18 mouse cellular contexts compared by ENCODE assay signal in genomic region chr8:123977499-123977898, GRCm38 (mm10). TPM values are rescaled to one million over a fixed set of nuclear protein-coding genes. Genes with fewer than 3 reads are reported as not detected.
DNase-seq lines count a peak whose midpoint lies in the region; ATAC-seq and TF ChIP-seq lines count a peak whose summit lies in the region.
"Had no signal": no experiment of that assay in that cellular context is flagged by ENCODE, and none has a peak within 500 bp of the region (broad histone marks: within the 10 kb centered on the region; RNA-seq: fewer than 3 reads in every experiment).

No protein-coding gene starts in this region.

- WGBS in heart, embryonic 11.5 days (ENCODE audit: insufficient replicate concordance): 86% methylated on average over 4 of the region's 4 CpGs
- WGBS in intestine, embryonic 14.5 days: 81% methylated on average over 4 of the region's 4 CpGs
- WGBS in intestine, embryonic 15.5 days: 78% methylated on average over 4 of the region's 4 CpGs
- WGBS in liver, embryonic 12.5 days (ENCODE audit: insufficient replicate concordance): 86% methylated on average over 4 of the region's 4 CpGs

- H3K79me2 ChIP-seq in MEL (ENCODE audit: control insufficient read depth, insufficient read depth, low read length, poor library complexity): peaks cover 20% of the 10 kb centered on the region

- no peak for DNase-seq in heart, postnatal 36 days
- no peak for DNase-seq in intestine, embryonic 14.5 days (ENCODE audit: low spot score)
- peak; percentile 17 for DNase-seq in MEL (ENCODE audit: low read depth, low spot score)
- no peak for DNase-seq in Muller cell, postnatal 12 days (ENCODE audit: inconsistent ontology term)
- DNase-seq in spleen, adult 12 weeks (ENCODE audit: low spot score): no peak
- DNase-seq: B cell, adult 2 months; gastrocnemius, postnatal 14 days; kidney, adult 8-10 months; lung, adult 2 months; thymus, postnatal 14 days had no signal

- H3K27ac ChIP-seq in heart, embryonic 11.5 days (ENCODE audit: low read depth, low read length): peak overlapping the region; percentile 86
- peak overlapping the region; percentile 67; the same call in 1 of the 2 replicates for H3K27ac ChIP-seq in intestine, embryonic 14.5 days (ENCODE audit: low read depth)
- H3K27ac ChIP-seq in intestine, embryonic 15.5 days: no peak overlapping the region
- H3K27ac ChIP-seq in MEL (ENCODE audit: control insufficient read depth, low read depth, low read length): no peak overlapping the region
- peak overlapping the region; percentile 99 for H3K27ac ChIP-seq in liver, embryonic 12.5 days
- H3K27ac ChIP-seq: embryonic facial prominence, embryonic 12.5 days; forebrain, embryonic 15.5 days; hindbrain, embryonic 15.5 days; limb, embryonic 10.5 days had no signal

- H3K4me2 ChIP-seq in heart, embryonic 11.5 days: peak overlapping the region; percentile 58
- no peak overlapping the region for H3K4me2 ChIP-seq in intestine, embryonic 14.5 days (ENCODE audit: low read length)
- H3K4me2 ChIP-seq in intestine, embryonic 15.5 days (replicated peaks): no peak overlapping the region
- peak overlapping the region; percentile 82 for H3K4me2 ChIP-seq in liver, embryonic 12.5 days
- H3K4me2 ChIP-seq: embryonic facial prominence, embryonic 12.5 days; forebrain, embryonic 15.5 days; hindbrain, embryonic 15.5 days; midbrain, embryonic 11.5 days had no signal

- TF ChIP-seq RAD21 in MEL (IDR thresholded peaks at IDR 0.05; ENCODE audit: low read depth, low read length): no peak

- H3K4me1 ChIP-seq in heart, embryonic 11.5 days (ENCODE audit: control insufficient read depth, insufficient read depth, low read length): peaks cover 32% of the 10 kb centered on the region
- peaks cover 22% of the 10 kb centered on the region for H3K4me1 ChIP-seq in intestine, embryonic 14.5 days (replicated peaks; ENCODE audit: control insufficient read depth, insufficient read depth, low read length)
- peaks cover 26% of the 10 kb centered on the region for H3K4me1 ChIP-seq in intestine, embryonic 15.5 days (replicated peaks)
- peaks cover 25 to 43% of the 10 kb centered on the region in 2 experiments for H3K4me1 ChIP-seq in MEL (ENCODE audit: control insufficient read depth in 1 of 2, insufficient read depth in 2 of 2, low read length in 2 of 2)
- peaks cover 90% of the 10 kb centered on the region for H3K4me1 ChIP-seq in liver, embryonic 12.5 days

- H3K9me3 ChIP-seq in heart, embryonic 11.5 days (replicated peaks; ENCODE audit: control insufficient read depth, low read length): no peaks in the 10 kb centered on the region
- H3K9me3 ChIP-seq in intestine, embryonic 14.5 days (ENCODE audit: control insufficient read depth, low read length): no peaks in the 10 kb centered on the region
- no peaks in the 10 kb centered on the region for H3K9me3 ChIP-seq in intestine, embryonic 15.5 days
- H3K9me3 ChIP-seq in MEL (replicated peaks; ENCODE audit: insufficient read depth, low read length): no peaks in the 10 kb centered on the region
- H3K9me3 ChIP-seq in liver, embryonic 12.5 days (replicated peaks): peaks cover 7% of the 10 kb centered on the region; the same call in 1 of the 2 replicates
- H3K9me3 ChIP-seq: embryonic facial prominence, embryonic 12.5 days; forebrain, embryonic 15.5 days; hindbrain, embryonic 15.5 days; limb, embryonic 10.5 days had no signal

- ATAC-seq in heart, embryonic 11.5 days (replicated peaks; ENCODE audit: insufficient number of reproducible peaks, low FRiP score, low TSS enrichment): no peak
- ATAC-seq in intestine, embryonic 14.5 days (replicated peaks; ENCODE audit: low FRiP score, low TSS enrichment, low read depth): no peak
- no peak for ATAC-seq in intestine, embryonic 15.5 days
- ATAC-seq in liver, embryonic 12.5 days: no peak
- ATAC-seq: forebrain, embryonic 15.5 days had no signal

- no peaks in the 10 kb centered on the region for H3K36me3 ChIP-seq in heart, embryonic 11.5 days (ENCODE audit: control insufficient read depth, insufficient read depth, low read length)
- H3K36me3 ChIP-seq in intestine, embryonic 14.5 days (ENCODE audit: control insufficient read depth, insufficient read depth, low read length): no peaks in the 10 kb centered on the region
- H3K36me3 ChIP-seq in intestine, embryonic 15.5 days: peaks cover 4% of the 10 kb centered on the region; the same call in 1 of the 2 replicates
- H3K36me3 ChIP-seq in MEL (ENCODE audit: control insufficient read depth in 1 of 2, insufficient read depth in 2 of 2, low read length in 2 of 2): peaks cover 8 to 34% of the 10 kb centered on the region in 2 experiments
- peaks cover 86% of the 10 kb centered on the region for H3K36me3 ChIP-seq in liver, embryonic 12.5 days
- H3K36me3 ChIP-seq: embryonic facial prominence, embryonic 12.5 days; forebrain, embryonic 15.5 days; hindbrain, embryonic 15.5 days; limb, embryonic 10.5 days had no signal

- H3K9ac ChIP-seq in heart, embryonic 11.5 days (ENCODE audit: low read depth, low read length): 0 out of 2 replicates have a peak overlapping the region, but pooled peaks have one; percentile 34
- H3K9ac ChIP-seq in intestine, embryonic 14.5 days (ENCODE audit: low read length): no peak overlapping the region
- H3K9ac ChIP-seq in intestine, embryonic 15.5 days: no peak overlapping the region
- no peak overlapping the region for H3K9ac ChIP-seq in MEL (ENCODE audit: control insufficient read depth, low read depth, low read length, poor library complexity, severe bottlenecking)
- H3K9ac ChIP-seq in liver, embryonic 12.5 days: peak overlapping the region; percentile 95
- H3K9ac ChIP-seq: embryonic facial prominence, embryonic 12.5 days; forebrain, embryonic 15.5 days; hindbrain, embryonic 15.5 days had no signal

- no peak for TF ChIP-seq POLR2A in MEL (IDR thresholded peaks at IDR 0.05; ENCODE audit: control insufficient read depth in 1 of 2, insufficient read depth in 1 of 2, low read depth in 1 of 2, low read length in 2 of 2, poor library complexity in 1 of 2)

- intact Hi-C loops in heart, postnatal 36 days (cut with DNase I): no loop called here

- no peak for TF ChIP-seq EP300 in MEL (IDR thresholded peaks at IDR 0.05; ENCODE audit: low read depth in 1 of 2, low read length in 2 of 2)

- TF ChIP-seq CTCF in MEL (IDR thresholded peaks at IDR 0.05 in 2 of 3, conservative IDR thresholded peaks at IDR 0.05 in 1 of 3; ENCODE audit: control insufficient read depth in 1 of 3, insufficient read depth in 1 of 3, low read depth in 2 of 3, low read length in 3 of 3, poor library complexity in 1 of 3, severe bottlenecking in 1 of 3): no peak

- peak overlapping the region; percentile 29 for H3K4me3 ChIP-seq in heart, embryonic 11.5 days (ENCODE audit: low read depth, low read length)
- H3K4me3 ChIP-seq in intestine, embryonic 14.5 days (ENCODE audit: low read depth, low read length): no peak overlapping the region
- H3K4me3 ChIP-seq in intestine, embryonic 15.5 days (replicated peaks): no peak overlapping the region
- no peak overlapping the region for H3K4me3 ChIP-seq in MEL (ENCODE audit: control insufficient read depth in 1 of 2, insufficient read depth in 1 of 2, low read depth in 2 of 2, low read length in 2 of 2)
- peak overlapping the region; percentile 74 for H3K4me3 ChIP-seq in liver, embryonic 12.5 days
- H3K4me3 ChIP-seq: embryonic facial prominence, embryonic 12.5 days; forebrain, embryonic 15.5 days; hindbrain, embryonic 15.5 days; limb, embryonic 10.5 days had no signal

- no peaks in the 10 kb centered on the region for H3K27me3 ChIP-seq in heart, embryonic 11.5 days (ENCODE audit: control insufficient read depth, insufficient read depth, low read length)
- no peaks in the 10 kb centered on the region for H3K27me3 ChIP-seq in intestine, embryonic 14.5 days (replicated peaks; ENCODE audit: control insufficient read depth, insufficient read depth, low read length)
- H3K27me3 ChIP-seq in intestine, embryonic 15.5 days (replicated peaks): no peaks in the 10 kb centered on the region
- H3K27me3 ChIP-seq in MEL (ENCODE audit: control insufficient read depth in 1 of 2, insufficient read depth in 2 of 2, low read length in 2 of 2): no peaks in the 10 kb centered on the region
- no peaks in the 10 kb centered on the region for H3K27me3 ChIP-seq in liver, embryonic 12.5 days (replicated peaks)
- H3K27me3 ChIP-seq: embryonic facial prominence, embryonic 12.5 days; forebrain, embryonic 15.5 days; hindbrain, embryonic 15.5 days had no signal

RNA-seq across cellular contexts. Expression of gene Abcb10, which starts 5.4 kb away (rescaled TPM):
- 36.2 and 38.4 TPM in 2 replicates for polyA plus RNA-seq in heart, embryonic 11.5 days (2014; fragmentation: Nextera tagmentation; extraction: Ambion mirVana)
- total RNA-seq in heart, postnatal 36 days (2021): 10 to 100 TPM; 43.2 to 52.8 TPM
- polyA plus RNA-seq in intestine, embryonic 14.5 days (2014; fragmentation: Nextera tagmentation; extraction: Ambion mirVana): 20.5 and 22.2 TPM in 2 replicates
- 21.9 and 22.3 TPM in 2 replicates for polyA plus RNA-seq in intestine, embryonic 15.5 days (2015; fragmentation: Nextera tagmentation; extraction: Ambion mirVana)
- 26.1 and 37.8 TPM in 2 replicates for total RNA-seq in MEL (2012; rRNA removed)
- polyA plus RNA-seq in MEL (2012; ENCODE audit: insufficient read depth in 1 of 2, insufficient read length in 2 of 2, low read depth in 1 of 2, low replicate concordance in 2 of 2, missing spikeins in 1 of 2): 10 to 100 TPM; 32.6 to 33.7 TPM
- polyA plus RNA-seq in liver, embryonic 12.5 days (2016; fragmentation: Nextera tagmentation; extraction: Ambion mirVana): 191 and 196 TPM in 2 replicates

RNA-seq across cellular contexts. Expression of gene Nup133, which starts 28.4 kb away (rescaled TPM):
- polyA plus RNA-seq in heart, embryonic 11.5 days (2014; fragmentation: Nextera tagmentation; extraction: Ambion mirVana): 31.5 and 32.5 TPM in 2 replicates
- total RNA-seq in heart, postnatal 36 days (2021): 10 to 100 TPM; 11.2 TPM
- 44.3 and 46.6 TPM in 2 replicates for polyA plus RNA-seq in intestine, embryonic 14.5 days (2014; fragmentation: Nextera tagmentation; extraction: Ambion mirVana)
- polyA plus RNA-seq in intestine, embryonic 15.5 days (2015; fragmentation: Nextera tagmentation; extraction: Ambion mirVana): 29.4 and 34.0 TPM in 2 replicates
- 44.8 and 49.6 TPM in 2 replicates for total RNA-seq in MEL (2012; rRNA removed)
- polyA plus RNA-seq in MEL (2012; ENCODE audit: insufficient read depth in 1 of 2, insufficient read length in 2 of 2, low read depth in 1 of 2, low replicate concordance in 2 of 2, missing spikeins in 1 of 2): 10 to 100 TPM; 58.0 to 58.1 TPM
- 35.8 and 36.9 TPM in 2 replicates for polyA plus RNA-seq in liver, embryonic 12.5 days (2016; fragmentation: Nextera tagmentation; extraction: Ambion mirVana)

RNA-seq across cellular contexts. Expression of gene Taf5l, which starts 43.7 kb away (rescaled TPM):
- 31.2 and 32.0 TPM in 2 replicates for polyA plus RNA-seq in heart, embryonic 11.5 days (2014; fragmentation: Nextera tagmentation; extraction: Ambion mirVana)
- 10 to 100 TPM; 13.8 to 14.0 TPM for total RNA-seq in heart, postnatal 36 days (2021)
- 52.7 and 53.6 TPM in 2 replicates for polyA plus RNA-seq in intestine, embryonic 14.5 days (2014; fragmentation: Nextera tagmentation; extraction: Ambion mirVana)
- polyA plus RNA-seq in intestine, embryonic 15.5 days (2015; fragmentation: Nextera tagmentation; extraction: Ambion mirVana): 40.0 and 40.6 TPM in 2 replicates
- total RNA-seq in MEL (2012; rRNA removed): 85.9 and 86.3 TPM in 2 replicates
- polyA plus RNA-seq in MEL (2012; ENCODE audit: insufficient read depth in 1 of 2, insufficient read length in 2 of 2, low read depth in 1 of 2, low replicate concordance in 2 of 2, missing spikeins in 1 of 2): 10 to 100 TPM in 1 of 2 experiments, not detected in 1; 88.4 TPM
- polyA plus RNA-seq in liver, embryonic 12.5 days (2016; fragmentation: Nextera tagmentation; extraction: Ambion mirVana): 47.2 and 48.0 TPM in 2 replicates

RNA-seq across cellular contexts. Expression of gene Urb2, which starts 43.8 kb away (rescaled TPM):
- 6.0 and 6.5 TPM in 2 replicates for polyA plus RNA-seq in heart, embryonic 11.5 days (2014; fragmentation: Nextera tagmentation; extraction: Ambion mirVana)
- total RNA-seq in heart, postnatal 36 days (2021): 1 to 10 TPM; 6.3 TPM
- polyA plus RNA-seq in intestine, embryonic 14.5 days (2014; fragmentation: Nextera tagmentation; extraction: Ambion mirVana): 9.4 and 9.6 TPM in 2 replicates
- polyA plus RNA-seq in intestine, embryonic 15.5 days (2015; fragmentation: Nextera tagmentation; extraction: Ambion mirVana): 3.8 and 4.6 TPM in 2 replicates
- 39.7 and 40.1 TPM in 2 replicates for total RNA-seq in MEL (2012; rRNA removed)
- polyA plus RNA-seq in MEL (2012; ENCODE audit: insufficient read depth in 1 of 2, insufficient read length in 2 of 2, low read depth in 1 of 2, low replicate concordance in 2 of 2, missing spikeins in 1 of 2): 10 to 100 TPM; 31.6 to 82.4 TPM
- 5.9 and 7.2 TPM in 2 replicates for polyA plus RNA-seq in liver, embryonic 12.5 days (2016; fragmentation: Nextera tagmentation; extraction: Ambion mirVana)

Comparison
In these comparisons a context has a peak if more than half of its experiments do, and no peak if none do; other contexts are left out.
1. H3K27ac ChIP-seq: peak in heart, embryonic 11.5 days (single experiment), intestine, embryonic 14.5 days (single experiment) and liver, embryonic 12.5 days (single experiment); none in intestine, embryonic 15.5 days (single experiment) and MEL (single experiment).
2. H3K4me2 ChIP-seq: peak in heart, embryonic 11.5 days (single experiment) and liver, embryonic 12.5 days (single experiment); none in intestine, embryonic 14.5 days (single experiment) and intestine, embryonic 15.5 days (single experiment).
3. H3K4me3 ChIP-seq: peak in heart, embryonic 11.5 days (single experiment) and liver, embryonic 12.5 days (single experiment); none in intestine, embryonic 14.5 days (single experiment), intestine, embryonic 15.5 days (single experiment) and MEL (0 of 2).
4. H3K9ac ChIP-seq: peak in heart, embryonic 11.5 days (single experiment) and liver, embryonic 12.5 days (single experiment); none in intestine, embryonic 14.5 days (single experiment), intestine, embryonic 15.5 days (single experiment) and MEL (single experiment).